Mouse (Mus musculus) midbrain, embryonic 11.5 days (tissue): Measurements from ENCODE around the gene Pfdn6. TPM values are rescaled to one million over a fixed set of nuclear protein-coding genes. Genes with fewer than 3 reads are reported as not detected.

ENCODE experiments used
- ATAC-seq: fragments of 200-750 bp; cut with Nextera tagmentation; 2 replicates; pipeline ENCODE4 v1.8.0; 2017; ENCODE audit warnings: moderate TSS enrichment, moderate library complexity; ENCODE audit not compliant: low FRiP score
- DNase-seq: peaks from one replicate; pipeline ENCODE4 v3.0.0; 2015; ENCODE audit warnings: low spot score; ENCODE audit errors: missing footprints
- H3K27ac ChIP-seq: fragments of 300-500 bp; sonication (generic); 2 replicates; pipeline ENCODE4 v1.5.1; 2014; ENCODE audit warnings: low read depth, low read length
- H3K27me3 ChIP-seq: fragments of 300-500 bp; sonication (generic); 2 replicates; pipeline ENCODE4 v1.6.1; 2014; ENCODE audit warnings: mild to moderate bottlenecking, low read length, moderate library complexity, mixed read lengths; ENCODE audit not compliant: control insufficient read depth, insufficient read depth
- H3K36me3 ChIP-seq: fragments of 300-500 bp; sonication (generic); 2 replicates; pipeline ENCODE4 v1.6.1; 2014; ENCODE audit warnings: mild to moderate bottlenecking, low read length, moderate library complexity, mixed read lengths; ENCODE audit not compliant: control insufficient read depth, insufficient read depth
- H3K4me1 ChIP-seq: fragments of 300-500 bp; sonication (generic); 2 replicates; pipeline ENCODE4 v1.6.1; 2014; ENCODE audit warnings: low read length; ENCODE audit not compliant: control insufficient read depth, insufficient read depth
- H3K4me2 ChIP-seq: fragments of 300-500 bp; sonication (generic); 2 replicates; pipeline ENCODE4 v1.6.1; 2014; ENCODE audit warnings: mild to moderate bottlenecking, moderate library complexity
- H3K4me3 ChIP-seq: fragments of 300-500 bp; sonication (generic); 2 replicates; pipeline ENCODE4 v1.5.1; 2014; ENCODE audit warnings: low read depth, low read length
- H3K9ac ChIP-seq: fragments of 300-500 bp; sonication (generic); 2 replicates; pipeline ENCODE4 v1.6.1; 2014; ENCODE audit warnings: low read length
- H3K9me3 ChIP-seq: fragments of 300-500 bp; sonication (generic); 2 replicates; pipeline ENCODE4 v1.6.1; 2016; ENCODE audit warnings: low read length; ENCODE audit not compliant: control insufficient read depth
- WGBS: fragments of 180-500 bp; shearing (Covaris S2); extraction: QIAGEN DNeasy Blood & Tissue Kit; methylation state at CpG from one replicate; pipeline ENCODE4 v1.1.7; 2014; 5-methylcytosine and 5-hydroxymethylcytosine counted together
- polyA plus RNA-seq: library from polyadenylated mRNA; unstranded; fragments of >200 nt; fragmentation: Nextera tagmentation; extraction: Ambion mirVana; gene quantifications from 2 replicates; pipeline ENCODE4 v1.2.1, GENCODE M21; 2014

The Pfdn6 gene
- polyA plus RNA-seq, 1 experiment from 2014 or later: 208 TPM

DNA sequence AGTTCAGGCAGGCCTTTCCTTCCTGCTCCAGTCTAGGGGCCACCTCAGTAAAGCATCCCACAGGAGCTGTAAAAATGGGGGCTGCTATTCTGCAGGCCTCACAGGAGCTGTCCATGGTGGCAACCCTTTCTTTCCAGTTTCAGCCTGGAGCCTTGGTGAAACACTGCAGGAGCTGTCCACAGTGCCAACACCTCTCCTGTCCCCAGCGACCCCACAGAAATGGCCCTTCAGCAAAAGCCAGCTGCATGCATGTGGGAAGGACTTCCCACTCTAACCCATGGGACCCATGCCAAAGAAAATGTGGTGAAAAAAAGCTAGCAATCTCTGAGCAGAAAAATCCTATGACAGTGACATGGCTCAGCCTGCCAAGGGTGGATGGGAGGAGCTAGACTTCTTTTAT lies 32.5 kb upstream of the Pfdn6 start:
- no peaks in the 10 kb centered on the region for H3K4me1 ChIP-seq
- H3K27ac ChIP-seq: no peak overlapping the region
- no peaks in the 10 kb centered on the region for H3K9me3 ChIP-seq
- no peak overlapping the region for H3K9ac ChIP-seq
- WGBS: 13% methylated on average over 1 of the region's 1 CpGs
- H3K4me3 ChIP-seq: no peak overlapping the region
- ATAC-seq (no peak), DNase-seq (no peak)
- no peak overlapping the region for H3K4me2 ChIP-seq
- H3K36me3 ChIP-seq: no peaks in the 10 kb centered on the region
- H3K27me3 ChIP-seq: peaks cover 7% of the 10 kb centered on the region

DNA sequence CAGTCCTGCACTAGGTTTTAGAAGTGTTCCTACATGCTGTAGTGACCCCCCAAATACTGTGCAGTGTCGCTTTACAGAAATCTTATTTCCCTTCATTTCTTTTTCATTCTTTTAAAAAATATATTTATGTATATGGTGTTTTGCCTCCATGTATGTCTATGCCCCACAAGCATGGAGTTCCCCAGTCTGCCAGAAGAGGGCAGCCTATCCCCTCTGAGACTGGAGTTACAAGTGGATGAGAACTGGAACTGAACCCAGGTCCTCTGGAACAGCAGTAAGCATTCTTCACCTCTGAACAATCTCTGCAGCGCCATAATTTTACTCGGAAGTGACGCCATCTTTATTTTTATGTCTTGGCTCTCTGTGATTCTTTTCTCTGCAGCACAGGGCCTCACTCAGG lies 29.3 kb upstream of the Pfdn6 start:
- Histone ChIP-seq H3K9me3 (no peaks in the 10 kb centered on the region), H3K4me1 (no peaks in the 10 kb centered on the region), H3K4me2 (no peak overlapping the region), H3K4me3 (no peak overlapping the region), H3K27ac (no peak overlapping the region), H3K36me3 (no peaks in the 10 kb centered on the region), H3K9ac (no peak overlapping the region), H3K27me3 (no peaks in the 10 kb centered on the region)
- ATAC-seq (no peak), DNase-seq (no peak)
- WGBS: 78% methylated on average over 4 of the region's 4 CpGs

DNA sequence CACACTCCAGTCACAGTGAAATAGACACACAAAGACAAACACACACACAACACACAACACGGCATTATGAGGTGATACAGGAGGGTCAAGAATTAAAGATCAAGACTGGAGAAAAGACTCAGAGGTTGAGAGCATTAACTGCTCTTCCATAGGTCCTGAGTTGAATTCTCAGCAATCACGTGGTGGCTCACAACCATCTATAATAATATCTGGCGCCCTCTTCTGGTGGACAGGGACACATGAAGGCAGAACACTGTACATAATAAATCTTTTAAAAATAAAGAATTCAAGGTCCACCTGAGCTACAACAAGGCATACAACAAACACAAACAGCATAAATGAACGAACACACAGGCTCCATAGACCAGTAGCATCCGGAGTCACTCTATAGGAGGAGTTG lies 28.8 kb upstream of the Pfdn6 start:
- Histone ChIP-seq H3K4me2 (no peak overlapping the region), H3K9me3 (no peaks in the 10 kb centered on the region), H3K4me1 (no peaks in the 10 kb centered on the region), H3K27ac (no peak overlapping the region), H3K36me3 (no peaks in the 10 kb centered on the region), H3K4me3 (no peak overlapping the region), H3K27me3 (no peaks in the 10 kb centered on the region), H3K9ac (no peak overlapping the region)
- ATAC-seq (peak; percentile 64), DNase-seq (no peak)
- 38% methylated on average over 5 of the region's 5 CpGs for WGBS

DNA sequence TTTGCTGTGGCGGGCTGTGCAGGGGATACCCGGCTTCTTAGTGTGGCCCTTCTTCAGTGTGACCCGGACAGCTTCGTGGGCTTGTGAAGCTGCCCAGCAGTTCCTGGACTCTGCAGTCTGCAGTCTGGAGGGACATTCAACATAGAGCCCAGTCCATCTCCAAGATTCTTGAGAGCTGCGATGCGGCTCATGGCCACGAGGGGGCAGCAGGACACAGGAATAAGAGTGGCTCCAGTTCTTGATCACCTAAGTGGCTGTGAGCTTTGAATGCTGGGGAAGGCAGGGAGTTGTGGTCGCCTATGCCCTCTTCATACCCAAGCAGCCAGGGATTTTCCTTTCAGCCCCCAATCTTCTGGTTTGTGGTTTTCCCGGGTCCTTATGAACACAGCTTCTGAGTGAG lies 28.3 kb upstream of the Pfdn6 start:
- H3K27me3 ChIP-seq: no peaks in the 10 kb centered on the region
- H3K36me3 ChIP-seq: no peaks in the 10 kb centered on the region
- H3K4me2 ChIP-seq: no peak overlapping the region
- peak; percentile 69; the same call in 1 of the 2 replicates for ATAC-seq
- no peaks in the 10 kb centered on the region for H3K4me1 ChIP-seq
- no peak overlapping the region for H3K4me3 ChIP-seq
- H3K9ac ChIP-seq: no peak overlapping the region
- no peak overlapping the region for H3K27ac ChIP-seq
- 3% methylated on average over 9 of the region's 9 CpGs for WGBS
- peak; percentile 99 for DNase-seq
- no peaks in the 10 kb centered on the region for H3K9me3 ChIP-seq

DNA sequence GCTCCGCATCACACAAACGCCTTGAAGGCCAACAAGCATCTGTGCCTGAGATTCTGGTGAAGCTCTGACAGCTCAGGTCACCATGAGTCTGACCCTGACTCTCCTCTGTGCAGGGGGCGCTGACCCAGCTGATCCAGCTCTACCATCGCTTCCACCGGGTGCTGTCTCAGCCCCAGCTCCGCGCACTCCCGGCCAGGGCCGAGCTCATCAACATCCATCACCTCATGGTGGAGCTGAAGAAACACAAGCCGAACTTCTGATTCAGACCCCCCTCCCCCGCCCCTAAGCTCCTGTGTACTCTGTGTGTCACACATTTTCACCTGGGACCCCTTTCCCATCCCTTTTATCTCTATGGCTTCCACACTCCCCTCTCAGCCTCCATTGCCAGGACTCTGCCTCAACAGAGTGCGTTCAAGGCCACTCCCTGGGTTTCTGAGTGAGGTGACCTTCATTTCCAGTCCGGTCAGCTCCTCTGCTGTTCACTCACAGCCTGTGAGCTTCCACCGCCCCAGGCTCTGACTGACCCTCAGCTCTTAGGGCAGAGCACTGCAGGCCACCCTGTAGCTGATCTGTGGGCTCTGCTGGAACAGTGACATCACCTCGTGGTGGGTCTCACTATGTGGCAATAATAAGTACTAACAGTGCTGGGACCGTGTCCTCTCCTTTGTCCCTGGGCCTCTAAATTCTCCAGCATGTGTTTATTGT lies 25.9 kb upstream of the Pfdn6 start:
- no peak overlapping the region for H3K27ac ChIP-seq
- H3K4me2 ChIP-seq: no peak overlapping the region
- 89% methylated on average over 16 of the region's 16 CpGs for WGBS
- H3K36me3 ChIP-seq: peaks cover 7% of the 10 kb centered on the region
- H3K4me3 ChIP-seq: no peak overlapping the region
- H3K27me3 ChIP-seq: no peaks in the 10 kb centered on the region
- no peaks in the 10 kb centered on the region for H3K4me1 ChIP-seq
- no peak for ATAC-seq
- H3K9ac ChIP-seq: no peak overlapping the region
- DNase-seq: no peak
- no peaks in the 10 kb centered on the region for H3K9me3 ChIP-seq

DNA sequence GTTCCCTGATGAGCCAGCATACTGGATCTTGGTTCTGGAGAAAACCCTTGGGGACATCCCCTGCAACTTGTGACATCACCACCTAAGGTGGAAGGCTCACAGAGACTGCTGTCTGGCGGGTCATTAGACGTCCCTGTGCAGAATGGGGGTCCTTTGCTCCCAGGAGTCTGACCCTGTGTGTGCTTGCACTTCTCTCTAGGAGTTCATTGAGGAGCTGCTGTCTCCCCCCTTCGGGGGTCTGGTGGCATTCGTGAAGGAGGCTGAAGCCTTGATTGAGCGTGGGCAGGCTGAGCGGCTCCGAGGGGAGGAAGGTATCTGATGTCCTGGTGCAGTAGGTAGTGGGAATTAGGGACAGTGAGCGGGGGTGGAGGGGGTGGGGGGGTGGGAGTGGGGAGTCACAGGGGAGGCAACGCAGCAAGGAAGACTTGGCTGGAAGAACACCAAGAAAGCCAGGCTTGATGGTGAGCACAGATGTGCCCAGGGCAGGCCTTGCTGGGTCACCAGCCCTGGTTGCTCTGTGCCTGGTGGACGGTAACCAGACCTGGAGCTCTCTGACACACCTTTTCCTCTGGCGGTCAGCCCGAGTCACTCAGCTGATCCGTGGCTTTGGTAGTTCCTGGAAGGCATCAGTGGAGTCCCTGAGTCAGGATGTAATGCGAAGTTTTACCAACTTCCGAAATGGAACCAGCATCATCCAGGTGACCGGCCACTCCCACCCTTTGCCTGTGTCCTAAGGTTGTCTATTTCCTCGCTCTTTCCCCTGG lies 25.1 kb upstream of the Pfdn6 start:
- DNase-seq: no peak
- no peaks in the 10 kb centered on the region for H3K9me3 ChIP-seq
- H3K27ac ChIP-seq: no peak overlapping the region
- ATAC-seq: no peak
- H3K27me3 ChIP-seq: no peaks in the 10 kb centered on the region
- H3K9ac ChIP-seq: no peak overlapping the region
- peaks cover 7% of the 10 kb centered on the region for H3K36me3 ChIP-seq
- H3K4me3 ChIP-seq: no peak overlapping the region
- no peak overlapping the region for H3K4me2 ChIP-seq
- WGBS: 92% methylated on average over 14 of the region's 17 CpGs
- H3K4me1 ChIP-seq: no peaks in the 10 kb centered on the region

DNA sequence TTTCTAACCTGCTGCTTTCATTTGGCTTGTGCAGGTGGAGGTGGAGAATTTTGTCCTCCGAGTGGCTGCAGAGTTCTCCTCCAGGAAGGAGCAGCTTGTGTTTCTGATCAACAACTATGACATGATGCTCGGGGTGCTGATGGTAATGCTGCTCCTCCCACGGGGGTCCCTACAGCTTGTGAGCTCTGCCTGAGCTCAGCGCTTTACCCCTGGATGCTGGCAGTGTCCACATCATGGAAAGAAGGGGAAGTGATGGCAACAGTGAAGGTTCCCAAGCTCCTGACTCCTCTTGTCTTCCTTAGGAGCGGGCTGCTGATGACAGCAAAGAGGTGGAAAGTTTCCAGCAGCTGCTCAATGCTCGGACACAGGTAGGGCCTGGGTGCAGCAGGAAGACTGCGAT lies 22.7 kb upstream of the Pfdn6 start:
- H3K27ac ChIP-seq: no peak overlapping the region
- no peak overlapping the region for H3K4me2 ChIP-seq
- H3K36me3 ChIP-seq: peaks cover 15% of the 10 kb centered on the region
- no peaks in the 10 kb centered on the region for H3K4me1 ChIP-seq
- H3K9ac ChIP-seq: no peak overlapping the region
- no peak for ATAC-seq
- no peaks in the 10 kb centered on the region for H3K9me3 ChIP-seq
- no peak overlapping the region for H3K4me3 ChIP-seq
- no peaks in the 10 kb centered on the region for H3K27me3 ChIP-seq
- WGBS: 96% methylated on average over 7 of the region's 7 CpGs
- DNase-seq: no peak

DNA sequence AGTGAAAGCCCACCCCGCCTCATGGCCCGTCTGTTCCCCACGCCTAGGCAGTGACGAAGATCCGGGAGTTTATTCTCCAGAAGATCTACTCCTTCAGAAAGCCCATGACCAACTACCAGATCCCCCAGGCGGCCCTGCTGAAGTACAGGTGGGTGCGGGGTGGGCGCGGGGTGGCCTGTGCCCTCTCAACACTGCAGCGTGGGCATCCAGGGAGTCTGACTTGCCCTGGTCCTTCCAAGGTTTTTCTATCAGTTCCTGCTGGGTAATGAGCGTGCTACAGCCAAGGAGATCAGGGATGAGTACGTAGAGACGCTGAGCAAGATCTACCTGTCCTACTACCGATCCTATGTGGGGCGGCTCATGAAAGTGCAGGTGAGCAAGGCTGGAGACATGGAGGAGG lies 19.8 kb upstream of the Pfdn6 start:
- Histone ChIP-seq H3K27ac (no peak overlapping the region), H3K4me2 (no peak overlapping the region), H3K9ac (no peak overlapping the region), H3K4me1 (peaks cover 7% of the 10 kb centered on the region), H3K4me3 (no peak overlapping the region), H3K27me3 (no peaks in the 10 kb centered on the region), H3K36me3 (peaks cover 15% of the 10 kb centered on the region), H3K9me3 (no peaks in the 10 kb centered on the region)
- no peak for ATAC-seq
- WGBS: 91% methylated on average over 15 of the region's 15 CpGs
- no peak for DNase-seq

DNA sequence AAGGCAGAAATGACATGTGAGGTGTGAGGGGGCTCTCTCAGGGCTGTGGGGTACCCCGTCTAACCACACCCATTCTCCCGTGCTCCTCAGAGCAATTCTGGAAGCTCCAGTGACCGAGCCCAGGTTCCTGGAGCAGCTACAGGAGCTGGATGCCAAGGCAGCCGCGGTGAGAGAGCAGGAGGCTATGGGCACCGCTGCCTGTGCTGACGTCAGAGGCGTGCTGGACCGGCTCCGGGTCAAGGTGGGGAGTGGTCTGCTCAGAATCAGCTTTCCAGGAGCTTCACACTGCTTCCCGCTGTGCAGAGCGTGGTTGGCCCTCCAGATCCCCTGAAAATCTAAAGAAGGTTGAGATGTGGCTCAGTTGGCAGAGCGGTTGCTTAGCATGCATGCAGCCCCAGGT lies 19.0 kb upstream of the Pfdn6 start:
- whole genome bisulfite sequencing: 93% methylated on average over 13 of the region's 13 CpGs
- no peaks in the 10 kb centered on the region for H3K9me3 ChIP-seq
- no peak overlapping the region for H3K4me3 ChIP-seq
- ATAC-seq (no peak), DNase-seq (no peak)
- peaks cover 14% of the 10 kb centered on the region for H3K4me1 ChIP-seq
- H3K27me3 ChIP-seq: no peaks in the 10 kb centered on the region
- no peak overlapping the region for H3K9ac ChIP-seq
- no peak overlapping the region for H3K27ac ChIP-seq
- peaks cover 15% of the 10 kb centered on the region for H3K36me3 ChIP-seq
- no peak overlapping the region for H3K4me2 ChIP-seq
